Mouse (Mus musculus): ENCODE measurements around the gene Kctd15. TPM values are rescaled to one million over a fixed set of nuclear protein-coding genes. Genes with fewer than 3 reads are reported as not detected.

Kctd15 gene
- total RNA-seq, 4 experiments from 2014 or later = 10.5 to 12.8 (median 11.6) TPM

GRCm38 (mm10) chr7:34667874-34668273 is 11.3 kb upstream of the Kctd15 start:
- no peak for DNase-seq (ENCODE audit: low spot score in 2 of 2)

- DNase-seq (ENCODE audit: low spot score in 2 of 2) = no peak
Measured at GRCm38 (mm10) chr7:34663145-34663544, 6.6 kb upstream of the Kctd15 start.

DNA sequence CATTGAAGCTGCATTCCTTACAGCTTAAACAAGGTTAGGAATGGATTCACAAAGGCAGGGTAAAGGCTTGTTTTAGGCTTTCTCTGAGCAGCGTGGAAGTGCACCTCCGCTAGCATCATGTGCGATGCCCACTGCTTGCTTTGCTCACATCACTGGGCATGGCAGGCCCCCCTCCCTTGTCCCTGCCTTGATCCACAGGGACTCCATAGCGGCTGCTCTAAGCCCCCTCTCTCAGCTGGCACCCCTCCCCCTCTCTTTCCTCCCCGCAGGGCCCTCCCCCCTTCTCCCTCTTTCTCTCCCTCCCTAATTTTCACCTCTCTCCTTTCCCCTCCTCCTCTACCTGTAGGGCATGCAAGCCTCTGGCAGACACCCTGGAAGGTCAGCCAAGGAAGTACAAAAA is 5.7 kb upstream of the Kctd15 start:
- DNase-seq (ENCODE audit: low spot score in 2 of 2) = no peak

DNA sequence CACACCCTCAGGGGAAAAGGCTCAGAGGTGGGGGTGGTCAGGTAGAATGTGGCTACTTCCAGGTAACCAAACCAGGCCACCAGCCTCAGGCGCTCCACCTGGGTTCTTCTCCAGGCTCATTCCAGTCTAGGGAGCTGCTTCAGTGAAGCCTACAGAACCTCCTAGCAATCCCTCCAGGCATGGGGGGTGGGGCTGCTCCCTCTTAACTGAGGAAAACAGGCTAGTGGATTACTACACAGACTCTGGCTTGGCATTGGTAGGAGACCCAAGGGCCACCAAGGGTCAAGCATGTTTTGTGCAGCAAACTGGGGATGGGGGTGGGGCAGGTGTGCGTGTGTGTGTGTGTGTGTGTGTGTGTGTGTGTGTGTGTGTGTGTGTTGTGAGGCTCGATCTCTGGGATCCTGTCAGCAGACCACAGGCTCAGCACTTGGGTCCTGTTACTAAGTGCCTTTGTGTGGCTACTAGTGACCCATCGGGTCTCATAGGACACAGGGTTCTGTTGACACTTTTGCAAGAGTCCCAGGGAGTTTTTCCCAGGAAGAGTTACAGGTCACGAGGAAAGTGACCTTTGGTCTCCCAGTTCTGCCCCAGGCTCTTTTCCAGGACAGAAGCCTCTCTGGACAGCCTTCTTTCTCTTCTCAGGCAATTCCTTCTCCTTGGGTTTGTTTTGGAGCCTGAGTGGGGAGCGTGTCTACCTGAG is 3.0 kb upstream of the Kctd15 start:
- no peak for DNase-seq (ENCODE audit: low spot score in 2 of 2)

DNA sequence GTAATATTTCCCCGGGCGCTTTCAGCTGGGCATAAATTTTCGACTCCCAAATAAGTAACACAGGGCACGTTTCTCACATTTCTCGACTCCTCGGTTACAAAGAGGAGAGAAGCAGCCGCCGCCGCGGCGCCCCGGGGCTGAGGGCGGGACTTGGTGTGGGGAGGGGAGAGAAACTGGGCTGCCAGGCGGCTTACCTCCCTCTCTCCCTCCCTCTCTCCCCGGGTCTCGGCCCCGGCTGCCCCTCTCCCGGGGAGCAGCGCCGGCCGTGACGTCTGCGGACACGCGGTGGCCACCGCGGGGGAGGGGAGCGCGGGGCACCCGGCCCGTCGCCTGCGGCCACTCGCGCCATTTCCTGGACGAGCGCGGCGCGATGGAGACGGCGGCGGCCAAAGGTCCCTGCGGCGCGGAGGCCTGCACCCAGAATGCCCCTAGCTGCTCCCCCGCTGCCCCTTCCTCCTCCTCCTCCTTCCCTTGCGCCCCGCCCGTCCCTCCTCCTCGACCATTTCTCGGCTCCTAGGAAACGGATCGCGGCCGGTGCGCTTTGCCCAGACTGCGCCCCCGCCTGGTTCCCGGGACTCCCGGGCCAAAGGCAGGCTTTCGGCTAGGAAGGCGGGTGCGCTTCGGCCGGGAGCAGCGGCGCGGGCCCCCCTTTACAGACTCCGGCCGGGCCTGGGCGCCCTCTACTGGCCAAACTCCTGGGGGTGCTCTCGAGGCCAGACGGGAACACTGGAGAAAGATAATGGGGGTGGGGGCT is 1.3 kb downstream of the Kctd15 start:
- DNase-seq (ENCODE audit: low spot score in 2 of 2) = peak; percentile 72 to 76

DNA sequence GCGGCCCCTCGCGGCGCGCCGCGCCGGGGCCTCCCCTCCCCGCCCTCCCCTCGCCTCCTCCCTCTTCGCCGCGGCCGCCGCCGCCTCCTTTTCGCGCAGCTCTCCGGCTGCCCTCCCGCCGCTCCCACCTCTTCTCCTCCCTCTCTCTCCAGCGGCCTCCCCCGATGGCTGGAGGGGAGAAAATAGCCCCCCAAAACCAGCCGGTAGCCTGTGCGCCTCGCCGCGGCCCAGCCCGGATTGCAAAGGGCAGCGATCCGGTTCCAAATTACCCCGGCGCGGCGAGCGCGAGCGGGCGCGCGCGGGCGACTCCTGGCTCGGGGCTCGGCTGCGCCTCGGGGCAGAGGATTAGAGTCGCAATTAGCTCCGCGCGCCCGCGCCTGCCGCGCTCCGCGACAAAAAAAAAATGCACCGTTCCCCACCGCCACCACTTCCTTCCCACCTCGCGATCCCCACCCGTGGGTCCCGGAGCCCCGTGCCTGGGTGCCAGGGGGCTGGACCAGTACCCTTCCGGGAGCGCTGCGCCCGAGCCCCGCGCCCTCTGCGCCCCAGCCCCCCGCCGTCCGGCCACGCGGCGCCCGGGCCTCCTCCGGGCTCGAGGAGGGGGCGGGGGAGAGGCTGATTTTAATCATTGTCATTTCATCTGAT is 2.0 kb downstream of the Kctd15 start:
- DNase-seq (ENCODE audit: low spot score in 2 of 2) = no peak

- DNase-seq (ENCODE audit: low spot score in 2 of 2) = no peak
Measured at GRCm38 (mm10) chr7:34653731-34654440, 2.6 kb downstream of the Kctd15 start.

- no peak for DNase-seq (ENCODE audit: low spot score in 2 of 2)
Measured at GRCm38 (mm10) chr7:34652751-34653502, 3.6 kb downstream of the Kctd15 start.

DNA sequence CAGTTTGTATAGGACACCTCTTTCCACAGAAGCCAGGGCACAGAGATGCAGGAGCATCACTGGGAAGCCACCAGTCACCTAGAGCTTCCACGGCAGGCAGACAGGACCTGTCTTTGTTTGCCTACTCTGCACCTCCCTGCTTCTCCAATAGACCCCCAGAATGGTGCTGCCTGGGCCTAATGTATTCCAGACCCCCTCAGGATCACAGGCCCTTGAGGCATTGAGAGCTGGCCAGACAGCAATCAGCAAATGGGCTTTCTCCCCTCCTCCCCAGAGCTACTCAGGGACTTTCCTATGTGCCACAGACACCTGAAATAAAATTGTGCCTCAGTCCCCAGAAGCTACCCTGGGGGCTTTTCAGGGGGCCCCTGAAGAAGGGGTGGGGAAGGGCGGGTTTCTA is 5.2 kb downstream of the Kctd15 start:
- no peak for DNase-seq (ENCODE audit: low spot score in 2 of 2)

DNA sequence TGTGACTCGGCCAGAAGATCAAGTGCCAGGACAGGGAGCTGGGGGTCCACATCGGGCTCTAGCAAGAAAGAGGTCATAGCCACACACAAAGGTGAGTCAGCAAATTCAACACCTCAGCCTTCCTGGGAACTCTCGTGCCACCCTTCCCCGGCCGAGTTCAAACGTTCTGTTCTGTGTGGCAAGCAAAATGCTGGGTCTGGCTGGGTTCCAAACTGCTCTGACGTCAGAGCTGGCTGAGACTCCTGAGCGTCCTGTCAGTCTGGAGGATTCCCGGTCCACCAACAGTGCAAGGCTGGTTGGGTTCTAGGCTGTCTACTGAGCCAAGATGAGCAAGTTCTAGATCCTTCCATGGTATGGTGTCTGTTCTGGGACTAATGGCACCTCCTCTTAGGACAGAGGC is 9.5 kb downstream of the Kctd15 start:
- DNase-seq (ENCODE audit: low spot score in 2 of 2) = no peak

- no peak for DNase-seq (ENCODE audit: low spot score in 2 of 2)
Measured at GRCm38 (mm10) chr7:34646144-34646795, 10.3 kb downstream of the Kctd15 start.

GRCm38 (mm10) chr7:34645623-34646022 is 10.9 kb downstream of the Kctd15 start:
- no peak for DNase-seq (ENCODE audit: low spot score in 2 of 2)

- DNase-seq (ENCODE audit: low spot score in 2 of 2) = no peak
Measured at GRCm38 (mm10) chr7:34644591-34644990, 11.9 kb downstream of the Kctd15 start.

DNA sequence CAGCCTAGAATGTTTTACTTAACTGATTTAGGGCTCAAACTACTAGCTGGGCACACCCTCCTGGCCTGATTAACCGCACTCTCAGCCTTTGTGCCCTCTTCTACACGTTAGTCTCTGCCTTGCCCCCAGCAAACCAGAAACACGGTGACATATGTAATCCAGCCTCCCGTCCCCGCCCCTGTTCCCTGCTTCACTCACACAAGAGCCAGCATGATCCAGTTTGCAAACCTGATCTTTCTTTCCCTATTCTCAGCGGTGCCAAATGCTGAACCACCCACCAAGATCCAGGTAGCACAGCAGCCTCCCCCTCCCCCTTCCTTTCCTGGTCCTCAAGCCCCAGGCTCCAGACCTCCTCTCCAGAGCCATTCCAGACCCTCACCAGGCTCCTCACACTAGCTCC is 13.2 kb downstream of the Kctd15 start:
- DNase-seq (ENCODE audit: low spot score in 2 of 2) = no peak

DNA sequence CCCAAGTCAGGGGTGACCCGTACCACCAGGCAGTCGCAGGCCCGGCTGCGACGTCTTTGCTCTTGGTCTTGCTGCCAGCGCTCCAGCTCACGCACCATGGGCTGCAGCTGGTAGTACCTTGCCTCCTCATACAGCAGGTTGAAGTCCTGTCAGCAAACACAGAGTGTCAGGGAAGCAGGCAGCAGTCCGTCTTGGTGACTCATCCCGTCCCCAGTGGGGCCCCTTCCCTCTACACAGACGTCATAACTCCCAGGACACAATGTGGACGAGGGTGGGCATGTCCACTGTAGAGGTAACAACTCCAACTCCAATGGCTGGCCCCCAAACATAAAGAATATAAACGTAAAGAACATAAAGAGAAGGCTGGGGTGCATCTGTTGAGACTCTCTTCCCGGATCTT is 14.6 kb downstream of the Kctd15 start:
- DNase-seq (ENCODE audit: low spot score in 2 of 2) = no peak

DNA sequence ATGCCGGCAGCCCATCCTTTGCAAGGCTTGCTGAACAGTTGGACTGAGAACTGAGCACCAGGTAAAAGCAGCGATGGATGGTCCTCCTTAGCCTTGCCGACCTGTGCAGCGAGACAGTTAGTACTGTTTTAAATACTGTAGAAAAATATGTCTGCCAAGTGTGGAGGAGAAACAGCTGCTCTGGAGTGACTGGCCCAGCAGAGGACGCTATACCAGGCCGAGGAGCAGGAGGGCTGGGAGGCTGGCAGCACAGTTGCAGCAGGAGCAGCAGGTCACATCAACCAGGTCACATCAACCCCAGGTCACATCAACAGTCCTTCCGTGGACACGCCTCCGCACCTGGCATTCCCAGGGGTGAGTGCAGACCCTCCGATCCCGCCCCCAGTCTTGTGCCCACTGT is 16.7 kb downstream of the Kctd15 start:
- no peak for DNase-seq (ENCODE audit: low spot score in 2 of 2)

DNA sequence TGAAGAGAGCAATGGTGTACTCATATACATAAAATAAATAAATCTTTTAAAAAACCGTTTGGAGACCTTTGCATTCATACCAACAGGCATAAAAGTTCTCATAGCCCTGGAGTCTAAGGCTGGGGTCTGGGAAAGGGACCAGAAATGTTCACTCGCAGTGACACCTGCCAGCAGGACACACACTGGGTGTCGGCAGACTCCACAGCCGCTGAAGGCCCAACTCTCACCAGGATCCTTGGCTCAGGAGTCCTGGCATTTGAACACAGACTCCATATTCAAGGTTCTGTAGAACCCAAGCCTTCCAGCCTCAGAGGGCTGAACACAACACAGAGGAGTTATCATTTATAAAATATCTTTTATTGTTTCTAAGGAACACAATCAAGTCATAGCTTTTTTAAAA is 19.9 kb downstream of the Kctd15 start:
- no peak for DNase-seq (ENCODE audit: low spot score in 2 of 2)

- no peak for DNase-seq (ENCODE audit: low spot score in 2 of 2)
Measured at GRCm38 (mm10) chr7:34632966-34633742, 23.4 kb downstream of the Kctd15 start.

DNA sequence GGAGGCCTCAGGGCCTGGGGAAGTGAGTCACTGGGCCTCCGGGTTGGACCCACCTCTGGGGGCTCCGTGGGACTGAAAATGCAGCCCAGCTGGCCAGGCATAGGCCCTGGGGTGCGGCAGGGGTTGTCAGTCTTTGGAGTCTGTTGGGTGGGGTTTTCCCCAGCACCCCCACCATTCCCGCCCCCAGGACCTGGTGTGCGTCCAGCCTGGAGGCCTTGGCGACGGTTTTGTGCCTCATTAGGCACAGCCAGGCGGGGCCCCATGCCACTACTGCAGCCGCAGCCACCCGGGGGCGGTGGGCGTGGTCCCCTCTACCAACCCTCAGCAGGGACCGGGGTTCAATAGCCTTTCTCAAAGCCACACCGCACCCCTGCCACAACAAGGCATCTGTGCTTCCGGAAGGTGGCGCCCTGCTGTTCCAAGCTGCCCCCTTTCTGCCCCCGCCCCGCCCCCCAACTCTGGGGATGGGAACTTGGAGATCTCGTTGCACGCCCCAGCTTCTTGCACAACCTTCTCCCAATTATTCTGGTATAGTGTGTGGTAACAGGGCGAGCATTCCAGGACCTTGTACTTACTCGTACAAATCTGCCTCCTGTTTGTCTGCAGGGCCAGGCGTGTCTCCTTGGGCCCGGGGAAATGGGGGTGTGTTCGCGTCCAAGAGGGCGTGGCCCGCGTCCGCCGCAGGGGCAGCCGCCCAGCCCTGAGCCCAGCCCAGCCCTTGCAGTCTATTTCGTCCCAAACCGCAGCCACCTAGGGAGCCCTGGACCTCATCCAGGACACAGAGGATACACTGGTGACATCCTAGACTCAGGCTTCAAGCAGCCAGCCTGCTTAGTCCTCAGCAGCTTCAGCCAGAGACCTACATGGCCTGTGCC is 26.1 kb downstream of the Kctd15 start:
- peak in 1 of 2 experiments; percentile 62 for DNase-seq (ENCODE audit: low spot score in 2 of 2)

All from left cerebral cortex, adult 8-10 months (tissue).